ENCODE assay signal across 13 mouse cellular contexts in genomic region chr9:29390796-29391517, GRCm38 (mm10).
DNase-seq lines count a peak whose midpoint lies in the region; ATAC-seq lines count a peak whose summit lies in the region.
"Had no signal": no experiment of that assay in that cellular context is flagged by ENCODE, and none has a peak within 500 bp of the region (broad histone marks: within the 10 kb centered on the region; RNA-seq: fewer than 3 reads in every experiment).

No protein-coding gene starts in this region.

- 0 out of 2 replicates have a peak, but pooled peaks have one; percentile 17 for ATAC-seq in midbrain, embryonic 15.5 days (replicated peaks)
- ATAC-seq: lung, postnatal 0 days had no signal

- no peaks in the 10 kb centered on the region for H3K27me3 ChIP-seq in heart, embryonic 10.5 days (ENCODE audit: insufficient read depth, poor library complexity, severe bottlenecking)
- H3K27me3 ChIP-seq in midbrain, embryonic 15.5 days (replicated peaks): no peaks in the 10 kb centered on the region
- no peaks in the 10 kb centered on the region for H3K27me3 ChIP-seq in midbrain, embryonic 10.5 days (ENCODE audit: low read depth, poor library complexity, severe bottlenecking)
- H3K27me3 ChIP-seq: embryonic facial prominence, embryonic 15.5 days had no signal

- peaks cover 34% of the 10 kb centered on the region for H3K4me1 ChIP-seq in heart, embryonic 10.5 days
- H3K4me1 ChIP-seq in midbrain, embryonic 15.5 days: peaks cover 6% of the 10 kb centered on the region; the same call in 1 of the 2 replicates
- no peaks in the 10 kb centered on the region for H3K4me1 ChIP-seq in midbrain, embryonic 10.5 days
- H3K4me1 ChIP-seq: embryonic facial prominence, embryonic 15.5 days had no signal

- no peaks in the 10 kb centered on the region for H3K36me3 ChIP-seq in heart, embryonic 10.5 days
- H3K36me3 ChIP-seq in midbrain, embryonic 15.5 days (replicated peaks): no peaks in the 10 kb centered on the region
- H3K36me3 ChIP-seq in midbrain, embryonic 10.5 days: no peaks in the 10 kb centered on the region
- H3K36me3 ChIP-seq: embryonic facial prominence, embryonic 15.5 days had no signal

- H3K4me3 ChIP-seq in heart, embryonic 10.5 days: no peak overlapping the region
- H3K4me3 ChIP-seq in midbrain, embryonic 15.5 days: no peak overlapping the region
- H3K4me3 ChIP-seq in midbrain, embryonic 10.5 days: no peak overlapping the region
- H3K4me3 ChIP-seq: embryonic facial prominence, embryonic 15.5 days; myocyte had no signal

- WGBS in heart, embryonic 10.5 days: 59% methylated on average over 11 of the region's 11 CpGs
- 69% methylated on average over 11 of the region's 11 CpGs for WGBS in midbrain, embryonic 15.5 days
- WGBS in midbrain, embryonic 10.5 days: 87% methylated on average over 11 of the region's 11 CpGs

- no peak overlapping the region for H3K4me2 ChIP-seq in midbrain, embryonic 15.5 days
- H3K4me2 ChIP-seq: embryonic facial prominence, embryonic 15.5 days had no signal

- H3K9ac ChIP-seq in midbrain, embryonic 15.5 days: no peak overlapping the region
- H3K9ac ChIP-seq: embryonic facial prominence, embryonic 15.5 days had no signal

- no peaks in the 10 kb centered on the region for H3K9me3 ChIP-seq in heart, embryonic 10.5 days
- no peaks in the 10 kb centered on the region for H3K9me3 ChIP-seq in midbrain, embryonic 15.5 days
- H3K9me3 ChIP-seq in midbrain, embryonic 10.5 days (replicated peaks): no peaks in the 10 kb centered on the region
- H3K9me3 ChIP-seq: embryonic facial prominence, embryonic 15.5 days had no signal

- peak overlapping the region; percentile 56; the same call in 1 of the 2 replicates for H3K27ac ChIP-seq in heart, embryonic 10.5 days
- no peak overlapping the region for H3K27ac ChIP-seq in midbrain, embryonic 15.5 days
- no peak overlapping the region for H3K27ac ChIP-seq in midbrain, embryonic 10.5 days (replicated peaks)
- H3K27ac ChIP-seq: embryonic facial prominence, embryonic 15.5 days had no signal

- DNase-seq in heart, embryonic 10.5 days (ENCODE audit: low spot score): no peak
- no peak for DNase-seq in heart, postnatal 4 days
- no peak for DNase-seq in midbrain, embryonic 10.5 days (ENCODE audit: low spot score)
- DNase-seq in cerebellum, postnatal 14 days: peak; percentile 88 to 92
- peak; percentile 65 to 83 for DNase-seq in layer of hippocampus, postnatal 14 days (ENCODE audit: low spot score in 2 of 2)
- no peak for DNase-seq in adrenal gland, postnatal 10 days
- DNase-seq in urinary bladder, postnatal 4 days (ENCODE audit: low spot score in 2 of 2): no peak
- DNase-seq: gastrocnemius, postnatal 25 days; kidney, adult 9 months had no signal

Comparison
In these comparisons a context has a peak if more than half of its experiments do, and no peak if none do; other contexts are left out.
1. DNase-seq: peak in cerebellum, postnatal 14 days (2 of 2) and layer of hippocampus, postnatal 14 days (2 of 2); none in heart, embryonic 10.5 days (single experiment), heart, postnatal 4 days (single experiment), midbrain, embryonic 10.5 days (single experiment), adrenal gland, postnatal 10 days (single experiment) and urinary bladder, postnatal 4 days (0 of 2).